Mouse (Mus musculus) natural killer cell, adult 2 months (primary cell): Measurements from ENCODE around the gene Fbxo8.

Experiments
- DNase-seq, 2 experiments: peaks; one replicate each; pipeline ENCODE4 v3.0.0; 2022; ENCODE audit warnings: low spot score in 2 of 2

Fbxo8 gene

GRCm38 (mm10) chr8:56550558-56551360 is at the start of gene Fbxo8, which contains the start of gene Cep44:
TSS of gene Fbxo8 (plus strand) at chr8:56551090.
TSS of gene Cep44 (minus strand) at chr8:56551047.
- peak; percentile 83 to 84 for DNase-seq

GRCm38 (mm10) chr8:56501911-56502310 is 49.0 kb upstream of the Fbxo8 start:
- DNase-seq = no peak

GRCm38 (mm10) chr8:56508318-56508951 is 42.5 kb upstream of the Fbxo8 start:
- DNase-seq = no peak

- no peak for DNase-seq
Observed at GRCm38 (mm10) chr8:56508952-56509479, 41.9 kb upstream of the Fbxo8 start.

GRCm38 (mm10) chr8:56518848-56519247 is 32.0 kb upstream of the Fbxo8 start:
- DNase-seq = no peak

GRCm38 (mm10) chr8:56520249-56520648 is 30.6 kb upstream of the Fbxo8 start:
- DNase-seq = no peak

GRCm38 (mm10) chr8:56521051-56521450 is 29.8 kb upstream of the Fbxo8 start:
- no peak for DNase-seq

- DNase-seq = no peak
Observed at GRCm38 (mm10) chr8:56528869-56529268, 22.0 kb upstream of the Fbxo8 start.

GRCm38 (mm10) chr8:56530359-56530758 is 20.5 kb upstream of the Fbxo8 start:
- peak; percentile 23 to 50 for DNase-seq

GRCm38 (mm10) chr8:56540706-56541105 is 10.2 kb upstream of the Fbxo8 start:
- DNase-seq = no peak

GRCm38 (mm10) chr8:56547866-56548265 is 3.0 kb upstream of the Fbxo8 start:
- DNase-seq = no peak

GRCm38 (mm10) chr8:56551361-56551852 is 517 bp downstream of the Fbxo8 start:
- peak; percentile 90 to 91 for DNase-seq

- no peak for DNase-seq
Observed at GRCm38 (mm10) chr8:56552045-56552444, 1.2 kb downstream of the Fbxo8 start.

GRCm38 (mm10) chr8:56552551-56553103 is 1.7 kb downstream of the Fbxo8 start:
- no peak for DNase-seq

GRCm38 (mm10) chr8:56564399-56565047 is 13.6 kb downstream of the Fbxo8 start:
- DNase-seq = no peak

GRCm38 (mm10) chr8:56566856-56567255 is 16.0 kb downstream of the Fbxo8 start:
- no peak for DNase-seq

GRCm38 (mm10) chr8:56580918-56581317 is 30.0 kb downstream of the Fbxo8 start:
- DNase-seq = no peak

GRCm38 (mm10) chr8:56582841-56583240 is 32.0 kb downstream of the Fbxo8 start:
- DNase-seq = peak in 1 of 2 experiments; percentile 23

- no peak for DNase-seq
Observed at GRCm38 (mm10) chr8:56589004-56589403, 38.1 kb downstream of the Fbxo8 start.

- no peak for DNase-seq
Observed at GRCm38 (mm10) chr8:56591084-56591483, 40.2 kb downstream of the Fbxo8 start.

- no peak for DNase-seq
Observed at GRCm38 (mm10) chr8:56591502-56591901, 40.6 kb downstream of the Fbxo8 start.

GRCm38 (mm10) chr8:56606481-56606880 is 55.6 kb downstream of the Fbxo8 start:
- no peak for DNase-seq
